Mouse (Mus musculus) common myeloid progenitor, adult 5-6 weeks (primary cell): ENCODE measurements at regions not wholly inside any gene's neighbourhood (a gene's known extent, or its start where the extent isn't known, plus 50 kb on each side); places are given as distances from the start of the nearest gene placed in this dataset.
A peak's percentile ranks its signal among the peaks of the same experiment; 100 is the strongest.

Experiments
- ATAC-seq: replicated peaks from 2 replicates; pipeline ENCODE4 v1.8.0; 2016; ENCODE audit warnings: low read depth, mild to moderate bottlenecking, moderate TSS enrichment, inconsistent platforms; ENCODE audit not compliant: poor library complexity, severe bottlenecking

GRCm38 (mm10) chr12:109948434-109948984 lies 330.4 kb upstream of the Dio3 start:
- no peak for ATAC-seq

DNA sequence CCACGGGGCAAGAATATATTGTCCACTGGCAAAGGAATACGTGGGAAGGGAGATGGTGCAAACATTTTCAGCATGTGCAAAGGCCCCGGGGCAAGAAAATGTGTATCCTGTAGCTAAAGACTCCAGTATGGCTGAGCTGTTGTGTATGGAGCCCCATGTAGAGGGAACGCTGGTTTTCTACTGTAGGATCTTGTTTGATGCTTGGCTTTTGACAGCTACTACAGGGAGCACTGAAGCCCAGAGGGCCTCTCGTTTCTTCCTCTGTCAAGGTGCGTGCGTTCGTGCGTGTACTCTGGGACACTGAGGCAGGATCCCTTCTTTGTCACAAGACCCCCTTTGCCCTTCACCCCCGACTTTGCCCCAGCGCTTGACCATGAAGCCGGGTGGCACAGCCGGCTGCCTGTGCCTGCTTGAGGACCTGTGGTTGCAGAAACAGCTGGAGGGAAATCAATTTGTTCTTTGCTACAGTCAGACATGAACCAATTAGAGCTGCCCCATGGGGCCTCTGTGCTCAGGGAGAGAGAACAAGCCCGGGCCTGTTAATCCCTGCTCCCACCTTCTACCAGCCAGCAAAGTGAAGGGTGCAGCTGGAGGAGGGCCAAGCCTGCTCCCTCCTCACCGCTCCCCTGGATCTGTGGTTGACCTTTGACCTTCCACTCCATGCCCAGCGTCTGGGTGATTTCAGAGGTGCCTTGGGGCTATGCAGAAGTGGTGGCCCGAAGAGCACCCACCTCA lies 329.5 kb upstream of the Dio3 start:
- no peak for ATAC-seq

DNA sequence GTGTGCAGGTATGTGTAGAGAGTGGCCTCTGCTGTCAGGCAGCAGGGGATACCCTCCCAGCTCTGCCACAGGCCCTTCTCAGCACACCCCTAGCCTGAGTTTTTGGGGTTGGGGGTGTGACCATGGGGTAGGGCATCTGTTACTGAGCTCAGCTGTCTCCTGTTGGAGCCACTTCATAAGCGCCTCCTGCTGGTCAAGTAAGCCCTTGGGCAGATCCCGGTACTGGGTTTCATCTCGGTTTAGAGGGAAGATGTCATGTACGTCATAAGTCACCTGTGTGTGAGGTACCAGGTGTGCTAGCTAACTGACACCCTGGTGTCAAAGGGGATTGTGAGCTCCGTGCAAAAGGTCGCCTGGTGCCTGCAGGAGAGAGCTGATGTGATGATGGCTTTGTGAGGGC lies 328.2 kb upstream of the Dio3 start:
- ATAC-seq = no peak

DNA sequence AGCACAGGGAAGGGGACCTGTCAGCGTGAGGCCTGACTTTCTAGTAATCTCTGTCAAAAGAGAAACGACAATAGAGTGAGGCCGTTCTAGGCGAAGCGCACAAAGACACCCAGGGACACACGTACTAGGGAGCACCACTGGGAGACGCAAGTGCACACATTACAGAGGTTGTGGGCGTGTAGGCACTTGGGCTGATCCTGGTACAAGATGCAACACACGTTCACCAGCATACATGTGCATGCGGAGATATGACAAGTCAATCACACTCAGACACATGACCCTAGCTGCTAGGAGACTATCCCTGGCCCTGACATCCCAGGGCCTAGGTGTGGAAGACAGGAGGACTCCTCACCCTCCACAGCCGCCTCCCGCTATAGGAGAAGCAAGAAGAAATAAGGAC lies 327.4 kb upstream of the Dio3 start:
- no peak for ATAC-seq

GRCm38 (mm10) chr12:109951884-109952456 lies 326.9 kb upstream of the Dio3 start:
- ATAC-seq = no peak

- no peak for ATAC-seq
Measured at GRCm38 (mm10) chr12:109952933-109953332, 325.9 kb upstream of the Dio3 start.

- no peak for ATAC-seq
Measured at GRCm38 (mm10) chr12:109957305-109957704, 321.6 kb upstream of the Dio3 start.

GRCm38 (mm10) chr12:109958357-109959085 lies 320.3 kb upstream of the Dio3 start:
- peak; percentile 90 for ATAC-seq

DNA sequence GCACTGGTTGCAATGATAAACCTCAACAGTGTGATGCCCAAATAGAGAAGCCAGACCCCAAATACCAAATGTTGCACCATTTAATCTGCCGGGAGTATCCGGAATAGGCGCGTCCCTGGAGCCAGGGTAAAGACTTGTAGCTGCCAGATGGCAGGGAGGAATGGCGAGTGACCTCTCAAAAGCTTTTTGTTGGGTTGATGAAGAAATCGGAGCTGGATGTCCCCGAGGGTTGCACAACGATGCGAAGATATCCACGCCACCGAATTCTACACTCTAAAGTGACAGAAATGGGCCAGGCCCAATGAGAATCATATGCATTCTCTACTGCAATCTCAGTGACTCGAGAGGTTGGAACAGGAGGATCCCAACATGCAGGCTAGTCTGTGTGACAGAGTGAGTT lies 312.1 kb upstream of the Dio3 start:
- ATAC-seq = no peak

GRCm38 (mm10) chr12:109968303-109968702 lies 310.6 kb upstream of the Dio3 start:
- no peak for ATAC-seq

DNA sequence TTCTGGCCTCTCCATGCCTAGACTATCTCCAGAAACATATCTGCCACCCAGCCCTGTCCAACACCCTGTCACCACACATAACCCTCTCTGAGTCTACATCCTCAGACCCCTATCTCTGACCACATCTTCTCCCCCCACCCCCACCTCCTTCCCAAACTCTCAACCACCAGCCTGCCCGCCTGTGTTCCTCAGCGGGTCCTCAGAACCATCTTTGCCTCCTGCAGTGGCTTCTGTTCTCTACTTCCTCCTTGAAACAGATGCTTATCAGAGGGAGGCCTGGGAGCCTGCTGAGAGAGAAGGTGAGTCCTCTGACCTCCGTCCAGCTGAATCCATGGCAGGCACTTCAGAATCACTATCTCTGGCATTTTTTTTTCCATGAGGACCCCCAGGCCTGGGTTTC lies 307.4 kb upstream of the Dio3 start:
- peak; percentile 89 for ATAC-seq

DNA sequence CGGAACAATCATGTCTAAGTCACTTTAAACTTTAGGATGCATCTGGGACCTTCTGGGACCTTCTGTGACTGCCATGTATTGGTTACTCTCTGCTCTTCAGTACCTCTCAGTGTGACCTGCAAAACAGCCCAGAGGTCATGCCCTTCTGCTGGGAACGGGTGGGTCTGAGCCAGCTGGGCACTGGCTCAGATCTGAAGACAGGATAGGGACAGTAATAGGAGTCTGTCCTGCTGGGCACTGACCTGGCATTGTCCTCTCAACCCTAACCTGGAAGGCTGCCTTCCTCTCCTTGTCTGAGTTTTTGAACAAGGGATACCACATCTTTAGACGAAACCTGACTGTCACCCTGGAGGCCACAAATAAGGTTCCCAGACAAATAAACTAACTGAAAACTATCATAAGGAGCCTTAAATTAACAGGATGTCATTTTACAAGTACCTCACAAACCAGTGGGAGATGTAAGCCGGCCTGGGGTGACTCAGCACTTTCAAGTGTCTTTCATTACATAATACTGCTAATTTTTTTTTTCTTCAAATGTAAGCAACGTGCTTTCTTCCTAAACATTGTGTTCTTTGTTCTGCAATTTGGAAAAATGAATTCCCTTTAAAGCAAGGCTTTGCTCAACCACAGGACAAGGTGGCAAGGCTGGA lies 306.4 kb upstream of the Dio3 start:
- peak; percentile 52 for ATAC-seq

GRCm38 (mm10) chr12:109973598-109973997 lies 305.3 kb upstream of the Dio3 start:
- ATAC-seq = no peak

GRCm38 (mm10) chr12:109975176-109975972 lies 303.5 kb upstream of the Dio3 start:
- ATAC-seq = no peak

DNA sequence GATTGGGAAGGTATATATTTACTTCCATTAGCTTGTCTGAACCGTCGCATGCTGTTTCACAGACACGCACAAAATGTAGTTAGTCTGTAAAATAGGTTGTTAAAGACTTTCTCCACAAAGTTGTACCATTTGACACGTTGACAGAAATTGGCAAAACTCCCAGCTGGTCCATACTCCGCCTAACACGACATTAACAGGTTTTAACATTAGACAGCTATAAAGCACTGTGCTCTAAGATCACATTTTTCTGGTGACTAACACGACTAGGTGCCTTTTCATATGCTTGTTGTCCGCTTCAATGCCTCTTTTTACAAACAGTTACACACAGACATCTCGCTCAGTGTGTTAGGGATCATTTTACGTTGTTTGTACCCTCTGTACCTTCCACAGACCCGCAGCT lies 294.2 kb upstream of the Dio3 start:
- no peak for ATAC-seq

GRCm38 (mm10) chr12:109993410-109993809 lies 285.5 kb upstream of the Dio3 start:
- ATAC-seq = no peak

GRCm38 (mm10) chr12:110002717-110003116 lies 276.2 kb upstream of the Dio3 start:
- ATAC-seq = 0 out of 2 replicates have a peak, but pooled peaks have one; percentile 54

GRCm38 (mm10) chr12:110009136-110009535 lies 269.7 kb upstream of the Dio3 start:
- no peak for ATAC-seq

- ATAC-seq = no peak
Measured at GRCm38 (mm10) chr12:110020541-110021470, 258.1 kb upstream of the Dio3 start.
